Mouse (Mus musculus): ENCODE measurements around the gene 1600014C10Rik. TPM values are rescaled to one million over a fixed set of nuclear protein-coding genes. Genes with fewer than 3 reads are reported as not detected.

The 1600014C10Rik gene
- total RNA-seq (2023) = 10 to 100 TPM; 20.0 to 27.0 TPM

DNA sequence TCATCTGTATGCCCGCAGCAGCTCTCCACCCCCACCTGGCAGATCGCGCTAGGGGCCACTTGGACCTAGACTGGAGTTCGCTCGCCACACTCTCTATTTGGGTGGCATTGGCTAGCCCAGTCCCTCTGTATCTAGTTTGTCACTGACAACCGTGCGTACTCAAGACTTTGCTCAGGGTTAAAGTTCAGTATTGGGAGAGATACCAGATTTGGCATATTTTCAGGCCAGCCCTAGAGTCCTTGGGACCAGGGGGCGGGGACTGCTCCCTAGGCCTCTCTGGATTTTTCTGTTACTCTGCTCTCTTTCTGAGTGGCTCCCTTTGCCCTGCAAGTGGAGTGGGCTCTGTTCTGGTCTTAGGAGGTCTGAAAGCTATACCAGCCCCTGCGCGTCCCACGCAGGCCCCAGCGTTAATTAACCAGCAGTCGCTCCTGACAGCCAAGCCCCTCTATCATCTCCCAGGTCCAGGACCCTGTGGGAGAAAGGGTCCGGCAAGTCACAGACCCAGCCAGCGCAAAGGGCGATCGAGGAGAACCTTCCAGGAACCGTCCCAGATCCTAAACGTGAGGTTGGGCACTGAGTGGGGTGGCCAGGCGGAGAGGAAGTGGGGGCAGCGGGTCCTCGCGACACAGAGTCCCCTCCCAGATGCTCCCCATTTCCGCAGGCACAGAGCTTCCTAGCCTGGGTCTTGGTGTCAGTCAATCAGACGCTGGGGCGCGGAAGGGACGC lies at the start of gene 1600014C10Rik:
Gene 1600014C10Rik, plus strand, starts transcription at position 256 of the 726 bp plus-strand sequence.

DNA sequence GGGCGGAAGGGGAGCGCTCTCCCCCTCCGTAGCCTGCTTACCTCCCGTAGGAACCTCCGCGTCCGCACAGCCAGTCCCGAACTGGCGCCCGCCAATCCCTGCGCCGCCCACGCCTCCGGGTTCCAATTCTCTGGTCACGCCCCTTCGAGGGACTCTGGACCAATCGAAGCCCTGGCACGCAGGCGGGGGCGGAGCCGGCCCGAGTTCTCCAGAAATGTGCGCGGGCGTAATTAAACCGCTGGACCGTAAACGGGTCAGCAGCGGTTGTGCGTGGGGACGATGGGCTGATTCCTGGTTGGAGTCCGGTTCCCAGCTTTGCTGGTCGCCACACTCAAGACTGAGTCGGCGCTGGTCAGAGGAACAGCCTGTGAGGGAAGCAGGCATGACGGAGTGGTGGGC lies 44.9 kb downstream of the 1600014C10Rik start, which contains the start of gene Plekhf1:
Gene Plekhf1, minus strand, starts transcription at position 117 of the 399 bp plus-strand sequence.

Other genes with a start within 250 kb of the 1600014C10Rik start
- gene Uri1, start 159.7 kb upstream of the 1600014C10Rik start, total RNA-seq (2023) = 10 to 100 TPM; 16.2 to 20.9 TPM
- 1 to 10 TPM in 1 of 2 experiments, under 1 TPM in 1; 0.33 to 1.5 TPM for gene Ccne1, start 75.7 kb upstream of the 1600014C10Rik start, total RNA-seq (2023)
- under 1 TPM; 0.21 to 0.45 TPM for gene Plekhf1, start 44.8 kb downstream of the 1600014C10Rik start, total RNA-seq (2023)
- 10 to 100 TPM; 39.9 to 42.9 TPM for gene Pop4, start 88.2 kb downstream of the 1600014C10Rik start, total RNA-seq (2023)